Mouse (Mus musculus): ENCODE measurements at regions not wholly inside any gene's neighbourhood (a gene's known extent, or its start where the extent isn't known, plus 50 kb on each side); places are given as distances from the start of the nearest gene placed in this dataset.

DNA sequence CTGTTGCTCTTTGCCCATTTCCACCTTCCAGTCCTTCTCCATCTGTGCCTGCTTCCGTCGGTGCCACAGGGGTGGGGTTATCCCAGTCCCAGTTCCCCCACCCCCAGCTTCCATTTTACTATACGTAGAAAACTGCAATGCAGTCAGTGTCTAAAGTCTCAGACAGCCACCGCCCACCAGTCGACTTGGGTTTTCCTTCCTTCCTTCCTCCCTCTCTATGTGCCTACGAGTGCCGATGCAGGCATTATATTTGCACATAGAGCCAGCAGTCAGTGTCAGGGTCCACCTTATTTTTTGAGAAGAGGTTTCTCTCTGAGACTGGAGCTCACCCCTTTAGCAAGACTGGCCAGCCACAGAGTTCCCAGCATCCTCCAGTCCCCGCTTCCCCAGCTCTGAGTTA is 218.3 kb upstream of the Amigo2 start:
- DNase-seq (ENCODE audit: extremely low spot score in 1 of 2, low spot score in 1 of 2), result no peak

DNA sequence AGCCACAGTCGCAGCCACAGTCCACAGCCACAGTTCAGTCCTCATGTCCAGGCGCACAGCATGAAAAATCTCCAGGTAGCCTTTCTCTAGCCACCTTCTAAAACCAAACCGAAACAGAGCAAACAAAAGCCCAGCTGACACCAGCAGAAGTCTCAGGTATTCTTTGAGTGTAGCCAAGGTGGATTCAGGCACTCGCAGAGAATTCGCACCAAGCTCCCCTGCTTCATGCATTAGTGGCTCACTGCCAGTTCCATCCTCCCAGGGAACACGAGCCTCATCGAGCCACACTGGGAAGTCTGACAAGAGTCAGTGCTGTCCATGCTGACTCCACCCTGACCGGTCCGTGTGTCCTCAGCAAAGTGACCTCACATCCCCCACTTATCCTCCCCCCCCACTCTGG is 217.7 kb upstream of the Amigo2 start:
- DNase-seq (ENCODE audit: extremely low spot score in 1 of 2, low spot score in 1 of 2), result no peak

DNA sequence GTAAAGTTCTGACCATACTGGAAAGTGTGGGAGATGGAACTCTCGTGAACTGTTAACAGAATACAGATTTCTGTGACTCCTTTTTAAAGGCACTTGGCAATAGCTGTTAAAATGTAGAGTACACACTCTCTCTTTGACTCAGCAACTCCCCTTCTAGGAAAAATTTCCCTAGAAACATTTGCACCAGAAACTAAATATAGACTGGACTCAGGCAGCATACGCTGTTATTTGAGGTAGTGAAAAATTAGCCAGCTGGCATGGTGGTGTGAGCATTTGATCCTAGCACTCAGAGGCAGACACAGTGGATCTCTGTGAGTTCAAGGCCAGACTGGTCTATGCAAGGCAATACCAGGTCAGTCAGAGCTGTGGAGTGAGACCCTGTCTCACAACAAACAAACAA is 215.5 kb upstream of the Amigo2 start:
- no peak for DNase-seq (ENCODE audit: extremely low spot score in 1 of 2, low spot score in 1 of 2)

DNA sequence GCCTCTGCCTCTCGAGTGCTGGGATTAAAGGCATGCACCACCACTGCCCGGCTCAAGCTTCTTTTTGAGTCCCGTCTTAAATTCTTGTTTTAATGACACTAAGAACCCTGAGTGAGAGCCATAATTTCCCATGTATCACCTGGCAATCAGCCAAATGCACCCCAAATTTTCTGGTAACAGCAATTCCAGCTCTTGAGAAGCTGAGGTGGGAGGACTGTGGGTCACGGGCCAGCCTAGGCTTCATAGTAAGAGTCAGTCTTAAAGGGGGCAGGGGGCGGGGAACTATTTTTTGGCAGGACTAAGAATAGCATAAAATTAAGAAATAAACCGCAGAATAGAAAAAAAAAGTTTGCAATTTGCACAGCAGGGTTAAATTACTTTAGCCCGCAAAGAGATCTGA is 214.9 kb upstream of the Amigo2 start:
- no peak for DNase-seq (ENCODE audit: extremely low spot score in 1 of 2, low spot score in 1 of 2)

DNA sequence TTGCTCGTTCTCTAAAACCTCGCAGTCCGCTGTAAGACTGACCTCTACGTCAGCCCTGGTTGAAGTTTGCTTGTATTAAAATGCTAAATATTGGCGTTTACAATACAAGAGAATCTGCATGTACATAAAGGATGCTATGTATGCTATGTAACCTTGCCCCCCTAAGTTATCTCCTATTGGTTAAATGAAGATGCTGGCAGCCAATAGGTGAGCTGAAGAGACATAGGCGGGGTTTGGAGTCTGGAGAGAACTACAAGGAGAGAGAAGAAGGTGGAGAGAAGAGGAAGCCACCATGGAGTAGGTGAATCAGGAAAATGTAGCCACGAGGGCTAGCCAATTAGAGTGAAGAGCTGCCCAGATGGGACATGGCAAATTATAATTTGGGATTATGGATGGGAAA is 214.0 kb upstream of the Amigo2 start:
- DNase-seq (ENCODE audit: extremely low spot score in 1 of 2, low spot score in 1 of 2), result no peak

DNA sequence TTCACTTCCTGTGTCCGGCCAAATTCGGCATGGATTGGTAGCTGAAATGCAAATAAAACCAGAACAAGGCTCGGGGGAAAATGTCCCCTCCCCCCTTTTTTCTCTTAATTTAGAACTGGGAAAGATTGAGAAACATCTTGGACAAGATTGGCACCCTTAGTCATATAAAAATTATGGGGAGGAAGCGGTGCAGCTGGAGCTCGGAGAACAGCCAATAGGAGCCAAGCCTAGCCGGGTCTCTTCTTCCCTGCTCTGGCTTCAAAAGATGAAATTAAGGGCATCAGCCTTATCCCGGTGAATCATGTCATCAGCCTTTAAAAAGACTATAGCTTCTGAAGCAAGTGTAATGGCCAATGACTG is 213.3 kb upstream of the Amigo2 start:
- no peak for DNase-seq (ENCODE audit: extremely low spot score in 1 of 2, low spot score in 1 of 2)

DNA sequence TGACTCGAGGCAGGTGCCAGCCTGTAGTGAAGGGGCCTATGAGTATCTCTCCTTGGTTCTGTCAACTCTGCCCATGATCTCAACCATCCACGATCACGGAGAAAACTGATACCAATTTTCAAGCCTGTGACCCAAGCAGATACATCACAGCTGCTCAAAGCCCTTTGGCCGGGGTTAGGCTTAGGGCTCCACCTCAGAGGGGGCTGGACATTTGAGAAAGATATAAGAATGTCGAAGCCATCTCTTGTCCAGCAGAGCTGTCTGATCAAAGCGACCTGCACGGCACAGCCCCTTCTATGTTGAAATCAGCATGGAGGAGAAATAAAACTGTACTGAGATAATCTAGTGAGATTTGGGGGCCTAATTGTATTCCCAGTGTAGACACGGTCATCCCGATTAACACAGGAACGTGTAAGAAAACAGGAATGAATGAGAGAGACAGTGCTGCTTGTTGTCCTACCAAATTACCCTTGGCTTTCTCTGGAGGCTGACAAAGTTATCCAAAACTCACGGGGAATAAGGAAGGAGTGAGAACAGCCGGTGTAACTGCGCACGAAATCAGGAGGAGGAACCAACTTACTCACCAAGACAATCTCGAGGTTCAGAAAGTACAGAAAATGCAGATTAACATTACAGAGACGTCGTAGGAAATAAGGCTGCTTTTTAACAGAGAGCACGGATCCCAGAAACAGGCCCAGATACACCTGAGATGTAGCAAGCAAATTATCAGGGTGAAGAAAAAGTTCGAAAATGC is 212.7 kb upstream of the Amigo2 start:
- no peak for DNase-seq (ENCODE audit: extremely low spot score in 1 of 2, low spot score in 1 of 2)

DNA sequence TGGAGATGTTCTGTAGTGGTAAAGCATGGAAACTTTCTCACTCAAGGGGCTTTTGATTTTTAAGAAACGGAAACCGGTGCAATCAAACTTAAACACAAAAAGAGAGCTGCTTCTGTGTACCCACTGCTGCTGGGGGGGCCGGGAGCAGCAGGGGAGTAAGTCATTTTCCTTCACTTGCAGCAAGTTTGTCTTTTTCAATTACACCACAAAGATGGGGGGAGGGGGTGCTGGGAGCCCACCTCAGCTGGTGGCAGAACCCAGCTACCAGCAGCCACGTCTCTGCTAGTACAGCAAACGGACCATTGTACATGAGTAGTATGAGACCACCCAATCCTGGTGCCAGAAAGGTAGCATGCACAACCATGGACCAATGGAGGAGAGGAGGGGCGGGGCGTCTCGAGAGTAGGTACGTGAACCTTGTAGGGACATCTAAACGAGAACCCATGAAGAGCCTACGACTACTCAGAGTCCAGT is 211.7 kb upstream of the Amigo2 start:
- no peak for DNase-seq (ENCODE audit: extremely low spot score in 1 of 2, low spot score in 1 of 2)

DNA sequence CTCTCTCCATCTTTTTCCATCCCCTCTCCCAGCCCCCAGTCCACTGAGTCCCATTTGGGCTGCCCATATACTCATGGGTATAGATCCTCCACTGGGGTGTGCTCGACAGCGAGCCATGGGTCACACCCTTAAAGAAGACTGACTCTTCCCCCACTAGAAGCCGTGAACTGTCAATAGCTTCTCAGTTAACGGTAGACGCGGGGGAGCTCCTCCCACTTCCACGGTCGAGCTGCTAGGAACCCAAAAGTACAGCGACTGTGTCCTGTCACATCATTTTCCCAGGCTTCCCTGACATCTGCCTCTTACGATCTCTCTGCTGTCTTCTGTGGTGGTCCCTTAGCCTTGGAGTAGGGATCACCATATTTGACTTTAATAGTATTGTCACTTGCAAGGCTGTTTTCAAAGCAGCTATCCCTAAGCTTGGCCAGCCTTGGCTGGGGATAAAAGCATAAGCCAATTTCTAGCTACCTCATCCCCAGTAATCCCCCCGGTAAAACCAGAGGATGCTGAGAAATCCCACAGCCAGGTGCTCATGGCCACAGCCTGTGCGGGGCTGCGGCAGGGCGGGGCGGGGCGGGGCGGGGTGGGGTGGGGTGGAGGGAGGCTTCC is 211.2 kb upstream of the Amigo2 start:
- no peak for DNase-seq (ENCODE audit: extremely low spot score in 1 of 2, low spot score in 1 of 2)

DNA sequence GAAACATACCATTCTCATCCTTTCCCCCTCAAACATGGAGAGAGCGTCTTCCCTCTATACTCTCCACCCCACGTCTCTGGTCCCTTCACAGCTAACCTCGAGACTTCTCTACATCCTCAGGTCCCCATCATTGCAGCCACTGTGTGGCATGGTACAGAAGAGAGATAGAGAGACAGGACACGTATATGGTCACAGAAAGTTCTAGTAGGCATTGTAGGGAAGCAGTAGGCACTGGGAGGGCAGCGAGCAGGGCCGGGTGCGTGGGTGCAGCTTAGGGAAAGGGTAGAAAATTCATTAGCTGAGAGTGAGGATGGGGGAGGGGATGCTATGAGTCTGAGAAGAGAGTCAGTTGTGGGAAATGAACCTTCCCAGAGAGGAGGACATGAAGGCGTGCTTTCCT is 210.4 kb upstream of the Amigo2 start:
- no peak for DNase-seq (ENCODE audit: extremely low spot score in 1 of 2, low spot score in 1 of 2)

DNA sequence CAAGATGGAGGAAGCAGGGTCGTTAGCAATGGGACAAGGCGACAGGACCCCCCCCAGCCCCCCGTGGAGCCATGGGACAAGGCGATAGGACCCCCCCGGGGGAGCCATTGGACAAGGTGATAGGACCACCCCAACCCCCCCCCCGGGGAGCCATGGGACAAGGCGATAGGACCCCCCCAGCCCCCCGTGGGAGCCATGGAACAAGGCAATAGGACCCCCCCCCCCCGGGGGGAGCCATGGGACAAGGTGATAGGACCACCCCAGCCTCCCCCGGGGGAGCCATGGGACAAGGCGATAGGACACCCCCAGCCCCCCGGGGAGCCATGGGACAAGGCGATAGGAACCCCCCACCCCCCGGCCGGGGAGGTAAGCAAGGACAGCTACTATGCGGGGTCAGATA is 209.9 kb upstream of the Amigo2 start:
- no peak for DNase-seq (ENCODE audit: extremely low spot score in 1 of 2, low spot score in 1 of 2)

DNA sequence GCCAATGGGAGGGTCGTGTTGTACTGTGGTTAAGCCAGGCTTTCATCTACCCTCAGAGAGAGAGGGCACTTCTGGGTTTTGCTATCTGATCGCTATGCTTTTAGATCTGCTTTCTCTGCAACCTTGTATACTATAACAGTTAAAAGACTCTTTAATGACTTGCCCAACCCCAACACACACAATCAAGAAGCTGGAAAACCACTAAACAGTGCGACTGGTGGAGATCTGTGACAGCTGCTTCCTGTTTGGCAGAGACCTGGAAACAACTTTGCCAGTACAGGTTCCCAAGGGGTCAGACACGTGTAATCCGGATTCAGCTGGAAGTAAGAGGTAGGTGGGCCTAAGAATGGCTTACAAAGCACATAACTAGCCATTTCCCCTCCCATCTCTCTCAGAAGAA is 208.6 kb upstream of the Amigo2 start:
- DNase-seq (ENCODE audit: extremely low spot score in 1 of 2, low spot score in 1 of 2), result no peak

DNA sequence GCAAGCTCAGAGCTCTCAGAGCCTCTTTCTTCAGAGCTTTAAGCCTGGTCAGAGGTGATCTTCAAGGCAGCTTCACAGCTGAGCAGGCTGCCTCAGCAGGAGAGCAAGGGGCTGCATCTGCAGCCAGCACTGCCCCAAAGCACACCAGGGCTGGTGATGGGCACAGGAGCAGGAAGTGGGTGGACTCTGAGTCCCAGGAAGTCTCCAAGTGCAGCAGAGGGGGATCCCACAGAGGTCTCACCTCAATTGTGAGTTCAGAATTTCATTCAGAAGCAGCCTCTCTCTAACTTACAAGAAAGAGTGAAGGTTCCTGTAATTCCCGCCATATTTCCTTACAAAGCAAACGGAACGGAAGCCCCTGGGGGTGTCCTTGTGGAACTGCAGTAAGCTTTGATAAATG is 202.6 kb upstream of the Amigo2 start:
- no peak for DNase-seq (ENCODE audit: extremely low spot score in 1 of 2, low spot score in 1 of 2)

DNA sequence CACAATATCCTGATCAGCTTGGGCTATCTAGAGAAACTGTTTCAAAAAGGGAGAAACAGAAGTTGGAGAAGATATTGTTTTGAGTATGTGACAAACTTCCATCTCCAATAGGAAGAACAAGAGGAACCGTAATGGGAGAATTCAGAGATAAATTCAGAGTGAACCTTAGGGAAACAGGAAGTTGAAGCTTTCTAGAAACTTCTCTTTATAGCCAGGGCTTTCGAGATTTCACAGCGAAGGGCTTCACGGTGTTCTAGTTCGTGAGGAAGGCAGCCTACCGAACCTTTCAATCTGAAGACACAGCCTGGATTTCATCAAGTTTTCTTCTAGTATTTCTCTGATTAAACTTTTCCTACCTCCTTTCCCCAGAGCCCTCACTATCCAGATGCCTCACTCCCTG is 201.9 kb upstream of the Amigo2 start:
- DNase-seq (ENCODE audit: extremely low spot score in 1 of 2, low spot score in 1 of 2), result no peak

DNA sequence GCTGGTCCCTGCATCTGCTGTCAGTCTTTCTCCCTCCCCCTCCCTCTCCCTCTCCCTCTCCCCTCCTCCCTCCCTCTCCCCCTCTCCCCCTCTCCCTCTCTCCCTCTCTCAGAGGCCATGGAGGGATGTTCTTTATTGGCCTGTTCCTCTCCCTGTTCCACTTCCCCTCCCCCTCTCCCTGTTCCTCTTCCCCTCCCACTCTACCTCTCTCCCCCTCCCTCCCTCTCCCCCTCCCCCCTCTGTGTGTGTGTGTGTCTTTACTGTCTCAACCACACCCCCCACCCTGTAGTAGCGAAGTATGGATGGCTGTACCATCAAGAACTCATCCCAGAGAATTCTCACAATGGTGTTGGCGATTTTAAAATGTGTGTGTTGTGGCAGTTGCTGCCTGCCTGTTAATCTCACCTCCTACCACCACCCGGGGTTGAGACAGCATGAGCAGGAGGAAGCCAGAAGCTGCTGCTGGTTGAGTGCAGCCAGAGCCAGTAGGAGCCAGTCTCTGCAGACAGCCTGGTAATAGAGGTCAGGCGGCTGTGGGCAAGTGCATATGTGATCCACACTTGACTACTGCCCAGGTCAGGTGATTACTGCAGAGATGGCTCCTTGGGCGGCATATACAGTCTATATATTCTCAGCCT is 201.3 kb upstream of the Amigo2 start:
- DNase-seq (ENCODE audit: extremely low spot score in 1 of 2, low spot score in 1 of 2), result no peak

DNA sequence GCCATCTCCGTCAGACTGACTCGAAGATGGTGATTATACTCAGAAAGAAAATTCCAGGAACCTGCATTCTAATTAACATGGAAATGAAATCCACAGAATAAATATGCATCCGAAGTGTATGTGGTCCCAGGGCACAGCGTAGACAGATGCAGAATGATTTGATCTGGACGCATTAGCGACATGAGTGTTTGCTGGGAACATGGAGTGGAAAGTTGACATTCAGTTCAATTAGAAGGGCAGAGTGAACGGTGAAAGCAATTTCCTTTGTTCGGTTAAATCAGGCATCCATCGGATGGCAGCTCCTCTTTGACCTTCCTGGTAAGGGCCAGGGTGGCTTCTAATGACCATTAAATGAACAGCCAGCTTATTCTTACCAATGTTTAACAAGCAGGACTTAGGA is 199.1 kb upstream of the Amigo2 start:
- no peak for DNase-seq (ENCODE audit: extremely low spot score in 1 of 2, low spot score in 1 of 2)

DNA sequence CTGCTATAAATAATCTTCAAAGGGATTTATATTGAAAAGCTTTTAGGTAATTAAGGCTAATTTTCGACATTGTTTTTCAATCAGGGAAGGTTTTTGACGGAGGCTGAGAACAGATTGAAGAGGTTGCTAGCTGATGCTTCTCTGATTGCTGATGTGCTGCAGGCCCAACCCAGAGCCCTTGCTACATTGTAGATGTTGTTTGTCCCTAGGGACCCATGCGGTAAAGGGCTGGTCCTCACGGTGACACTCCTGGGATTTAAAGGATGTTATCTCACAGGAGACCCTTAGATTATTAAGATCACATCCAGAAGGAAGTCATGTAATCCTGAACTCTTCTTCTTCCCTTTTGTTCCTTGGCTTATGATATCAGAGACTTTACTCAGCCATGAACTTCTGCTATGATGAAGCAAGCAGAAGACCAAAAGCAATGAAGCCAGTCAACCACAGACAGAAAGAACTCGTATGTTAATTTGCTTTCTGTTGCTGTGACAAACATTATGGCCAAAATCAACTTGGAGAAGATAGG is 191.2 kb upstream of the Amigo2 start:
- DNase-seq (ENCODE audit: extremely low spot score in 1 of 2, low spot score in 1 of 2), result no peak
